Mouse (Mus musculus) lung, postnatal 0 days (tissue): ENCODE results near the gene Ano10.

Experiments
- CTCF ChIP-seq: IDR thresholded peaks from 2 replicates; pipeline ENCODE4 v1.5.1; 2016; ENCODE audit warnings: antibody characterized with exemption, mild to moderate bottlenecking
- EP300 ChIP-seq: IDR thresholded peaks from 2 replicates; pipeline ENCODE4 v1.6.1; 2016; ENCODE audit warnings: antibody characterized with exemption, mild to moderate bottlenecking, control low read depth

GRCm38 (mm10) chr9:122284696-122285095, 9.5 kb downstream of the Ano10 start:
- TF ChIP-seq EP300 (no peak), CTCF (no peak)
